Mouse (Mus musculus): ENCODE data around the gene Tead2. TPM values are rescaled to one million over a fixed set of nuclear protein-coding genes. Genes with fewer than 3 reads are reported as not detected.
A peak's percentile ranks its signal among the peaks of the same experiment; 100 is the strongest.

The Tead2 gene
- 15.5 and 20.2 TPM in 2 replicates for polyA plus RNA-seq (2015; fragmentation: Nextera tagmentation; extraction: Ambion mirVana)

DNA sequence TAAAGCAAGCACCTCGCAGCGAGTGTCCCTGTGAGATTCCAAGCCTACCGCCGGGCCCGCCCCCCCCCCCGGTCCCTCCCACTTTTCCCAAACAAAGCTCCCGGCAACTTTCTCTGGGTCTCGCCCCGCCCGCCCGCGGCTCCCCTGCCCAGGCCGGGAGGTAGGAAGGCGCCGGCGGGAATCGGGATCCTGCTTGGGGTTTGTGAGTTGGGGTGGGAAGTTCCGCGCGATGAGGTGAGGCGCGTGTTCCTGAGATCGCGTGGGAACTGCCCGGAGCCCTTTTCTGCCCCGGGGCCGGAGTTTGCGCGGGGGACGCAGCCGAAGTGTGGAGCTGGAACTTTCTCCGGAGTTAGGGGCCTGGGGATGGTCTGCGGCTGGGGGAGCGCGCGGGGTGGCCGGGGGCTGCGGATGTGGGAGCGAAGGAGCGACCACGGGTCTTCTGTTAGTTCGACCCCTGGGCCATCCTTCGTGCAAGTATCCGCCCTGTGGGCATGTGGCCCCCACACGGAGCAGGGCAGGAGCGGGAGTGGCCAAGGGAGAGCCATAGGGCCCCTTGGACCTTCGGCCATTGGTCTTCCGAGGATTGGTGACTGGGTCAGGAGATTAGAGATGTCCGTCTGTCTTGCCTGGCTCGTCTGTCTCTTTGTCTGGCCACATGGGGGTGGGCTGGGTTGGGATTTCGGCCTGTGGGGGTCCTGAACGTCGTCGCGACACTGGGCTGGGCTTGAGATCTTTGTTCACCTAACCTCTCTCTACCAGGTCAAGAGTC is at the start of gene Tead2:
Gene Tead2, plus strand, starts transcription at position 81 of the 769 bp plus-strand sequence.
- DNase-seq = peak; percentile 68
- TF ChIP-seq EP300 (IDR thresholded peaks at IDR 0.05; ENCODE audit: low read depth) (no peak), CTCF (IDR thresholded peaks at IDR 0.05; ENCODE audit: low read depth) (no peak)
- H3K4me2 ChIP-seq (ENCODE audit: low read depth, low read length) = peak within 1 kb of the TSS; percentile 79
- H3K27ac ChIP-seq (ENCODE audit: low read depth) = peak within 1 kb of the TSS; percentile 42; the same call in 1 of the 2 replicates
- 3% methylated on average over 54 of the region's 55 CpGs for WGBS (ENCODE audit: insufficient replicate concordance)
- ATAC-seq = peak; percentile 47
- H3K4me3 ChIP-seq (ENCODE audit: low read depth, low read length) = peak within 1 kb of the TSS; percentile 52
- H3K27me3 ChIP-seq (ENCODE audit: insufficient read depth, low read length) = peaks cover 9% of the 10 kb centered on the region; the same call in 1 of the 2 replicates
- no peaks in the 10 kb centered on the region for H3K9me3 ChIP-seq (ENCODE audit: low read length)
- peaks cover 3% of the 10 kb centered on the region; the same call in 1 of the 2 replicates for H3K36me3 ChIP-seq (replicated peaks; ENCODE audit: insufficient read depth, low read length)
- peaks cover 32% of the 10 kb centered on the region for H3K4me1 ChIP-seq (ENCODE audit: insufficient read depth)
- H3K9ac ChIP-seq (replicated peaks) = peak within 1 kb of the TSS; percentile 66

DNA sequence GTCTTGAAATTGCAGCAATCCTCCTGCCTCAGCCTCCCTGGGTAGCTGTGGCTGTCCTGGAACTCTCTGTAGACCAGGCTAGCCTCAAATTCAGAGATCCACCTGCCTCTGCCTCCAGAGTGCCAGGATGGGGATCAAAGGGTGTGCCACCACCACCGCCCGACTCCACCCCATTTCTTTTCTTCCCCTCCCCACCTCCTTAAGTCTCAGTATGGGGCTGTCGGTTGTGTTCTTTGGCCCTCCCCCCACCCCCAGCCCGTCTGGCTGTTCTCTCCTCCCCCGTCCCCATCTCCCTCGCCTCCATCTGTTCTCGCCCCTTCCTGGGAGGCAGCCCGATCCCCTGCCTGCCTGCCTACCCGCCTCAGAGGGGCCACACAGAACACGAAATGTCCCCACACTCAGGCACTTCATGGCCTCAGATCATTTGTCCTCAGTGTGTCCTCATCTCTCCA is 48.6 kb upstream of the Tead2 start:
- Histone ChIP-seq H3K4me3 (ENCODE audit: low read depth, low read length) (no peak overlapping the region), H3K27me3 (ENCODE audit: insufficient read depth, low read length) (peaks cover 80% of the 10 kb centered on the region), H3K9me3 (ENCODE audit: low read length) (peaks cover 21% of the 10 kb centered on the region), H3K4me2 (ENCODE audit: low read depth, low read length) (no peak overlapping the region), H3K4me1 (ENCODE audit: insufficient read depth) (peaks cover 12% of the 10 kb centered on the region), H3K9ac (replicated peaks) (no peak overlapping the region), H3K36me3 (replicated peaks; ENCODE audit: insufficient read depth, low read length) (no peaks in the 10 kb centered on the region), H3K27ac (ENCODE audit: low read depth) (no peak overlapping the region)
- TF ChIP-seq EP300 (IDR thresholded peaks at IDR 0.05; ENCODE audit: low read depth) (no peak), CTCF (IDR thresholded peaks at IDR 0.05; ENCODE audit: low read depth) (no peak)
- WGBS (ENCODE audit: insufficient replicate concordance) = 28% methylated on average over 9 of the region's 10 CpGs
- no peak for DNase-seq
- ATAC-seq = no peak

DNA sequence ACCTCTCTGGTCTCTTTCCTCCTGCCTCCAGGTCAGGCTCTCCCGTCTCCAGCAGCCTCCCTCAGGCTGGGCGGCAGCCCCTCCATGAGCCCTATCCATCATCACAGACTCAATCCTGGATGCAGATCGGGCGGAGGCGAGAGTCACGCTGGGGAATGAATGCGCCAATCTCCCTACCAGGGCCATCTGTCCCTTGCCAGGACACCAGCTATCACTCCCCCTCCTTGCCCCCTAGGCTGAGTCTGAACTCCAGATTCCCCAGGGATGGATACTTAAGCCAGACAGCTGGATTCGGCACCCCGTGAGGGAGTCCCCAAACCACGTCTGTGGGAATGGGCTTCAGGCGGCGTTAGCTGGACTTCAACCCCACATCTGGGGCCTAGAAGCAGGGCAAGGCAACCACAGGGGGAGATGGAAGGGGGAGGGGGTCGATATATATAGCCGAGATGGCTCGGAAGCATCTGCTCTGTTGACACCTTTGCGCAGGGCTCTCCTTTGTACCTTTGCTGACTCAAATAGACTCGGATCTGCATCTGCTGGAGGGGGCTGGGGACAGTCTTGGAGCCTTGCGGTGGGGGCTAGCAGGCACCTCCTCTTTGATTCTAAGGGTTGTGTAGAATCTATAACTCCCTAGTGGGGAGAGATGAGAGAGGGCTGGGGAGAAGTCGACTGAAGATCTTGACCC is 47.6 kb upstream of the Tead2 start:
- Histone ChIP-seq H3K9me3 (ENCODE audit: low read length) (peaks cover 22% of the 10 kb centered on the region), H3K9ac (replicated peaks) (no peak overlapping the region), H3K27me3 (ENCODE audit: insufficient read depth, low read length) (peaks cover 76% of the 10 kb centered on the region), H3K36me3 (replicated peaks; ENCODE audit: insufficient read depth, low read length) (no peaks in the 10 kb centered on the region), H3K4me3 (ENCODE audit: low read depth, low read length) (no peak overlapping the region), H3K4me1 (ENCODE audit: insufficient read depth) (peaks cover 7% of the 10 kb centered on the region), H3K27ac (ENCODE audit: low read depth) (no peak overlapping the region), H3K4me2 (ENCODE audit: low read depth, low read length) (no peak overlapping the region)
- ATAC-seq = no peak
- no peak for DNase-seq
- WGBS (ENCODE audit: insufficient replicate concordance) = 4% methylated on average over 19 of the region's 19 CpGs
- TF ChIP-seq CTCF (IDR thresholded peaks at IDR 0.05; ENCODE audit: low read depth) = no peak

DNA sequence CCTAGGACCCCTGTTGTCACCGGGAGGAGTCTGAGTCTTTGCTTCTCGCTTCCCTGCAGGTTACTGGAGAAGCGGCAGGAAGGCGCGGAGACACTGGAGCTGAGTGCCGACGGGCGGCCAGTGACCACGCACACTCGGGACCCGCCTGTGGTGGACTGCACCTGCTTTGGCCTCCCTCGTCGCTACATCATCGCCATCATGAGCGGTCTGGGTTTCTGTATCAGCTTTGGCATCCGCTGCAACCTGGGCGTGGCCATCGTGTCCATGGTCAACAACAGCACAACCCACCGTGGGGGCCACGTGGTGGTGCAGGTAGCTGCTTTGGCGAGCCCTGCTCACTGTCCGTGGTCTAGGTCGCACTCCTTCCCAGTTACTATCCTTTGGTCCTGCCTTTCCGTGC is 46.9 kb upstream of the Tead2 start:
- DNase-seq (no peak), ATAC-seq (no peak)
- H3K27me3 ChIP-seq (ENCODE audit: insufficient read depth, low read length) = peaks cover 69% of the 10 kb centered on the region
- no peak overlapping the region for H3K4me3 ChIP-seq (ENCODE audit: low read depth, low read length)
- peaks cover 24% of the 10 kb centered on the region for H3K9me3 ChIP-seq (ENCODE audit: low read length)
- peaks cover 5% of the 10 kb centered on the region for H3K4me1 ChIP-seq (ENCODE audit: insufficient read depth)
- 8% methylated on average over 24 of the region's 24 CpGs for WGBS (ENCODE audit: insufficient replicate concordance)
- no peak overlapping the region for H3K9ac ChIP-seq (replicated peaks)
- H3K27ac ChIP-seq (ENCODE audit: low read depth) = no peak overlapping the region
- TF ChIP-seq CTCF (IDR thresholded peaks at IDR 0.05; ENCODE audit: low read depth) (no peak), EP300 (IDR thresholded peaks at IDR 0.05; ENCODE audit: low read depth) (no peak)
- no peak overlapping the region for H3K4me2 ChIP-seq (ENCODE audit: low read depth, low read length)
- H3K36me3 ChIP-seq (replicated peaks; ENCODE audit: insufficient read depth, low read length) = no peaks in the 10 kb centered on the region

DNA sequence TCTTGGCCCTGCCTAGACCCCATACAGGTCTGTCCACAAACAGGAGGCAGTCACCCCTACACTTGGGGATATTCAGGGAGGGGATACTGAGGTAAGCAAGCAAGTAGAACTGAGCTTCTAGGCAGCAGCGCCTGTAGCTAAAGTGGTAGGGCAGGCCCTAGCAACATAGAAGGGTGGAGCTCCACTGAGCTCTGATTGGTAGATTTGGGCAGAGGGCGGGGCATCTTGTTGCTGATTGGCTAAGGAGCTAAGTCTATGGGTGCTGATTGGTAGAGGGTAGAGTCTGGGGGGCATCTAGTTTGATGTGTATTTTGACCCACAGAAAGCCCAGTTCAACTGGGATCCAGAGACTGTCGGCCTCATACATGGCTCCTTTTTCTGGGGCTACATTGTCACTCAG is 46.1 kb upstream of the Tead2 start:
- no peak overlapping the region for H3K4me3 ChIP-seq (ENCODE audit: low read depth, low read length)
- peaks cover 24% of the 10 kb centered on the region for H3K9me3 ChIP-seq (ENCODE audit: low read length)
- DNase-seq = no peak
- H3K36me3 ChIP-seq (replicated peaks; ENCODE audit: insufficient read depth, low read length) = no peaks in the 10 kb centered on the region
- H3K27ac ChIP-seq (ENCODE audit: low read depth) = no peak overlapping the region
- ATAC-seq = no peak
- H3K4me1 ChIP-seq (ENCODE audit: insufficient read depth) = no peaks in the 10 kb centered on the region
- no peak overlapping the region for H3K9ac ChIP-seq (replicated peaks)
- no peak overlapping the region for H3K4me2 ChIP-seq (ENCODE audit: low read depth, low read length)
- 87% methylated on average over 3 of the region's 3 CpGs for WGBS (ENCODE audit: insufficient replicate concordance)
- peaks cover 68% of the 10 kb centered on the region for H3K27me3 ChIP-seq (ENCODE audit: insufficient read depth, low read length)
- TF ChIP-seq CTCF (IDR thresholded peaks at IDR 0.05; ENCODE audit: low read depth) (no peak), EP300 (IDR thresholded peaks at IDR 0.05; ENCODE audit: low read depth) (no peak)

DNA sequence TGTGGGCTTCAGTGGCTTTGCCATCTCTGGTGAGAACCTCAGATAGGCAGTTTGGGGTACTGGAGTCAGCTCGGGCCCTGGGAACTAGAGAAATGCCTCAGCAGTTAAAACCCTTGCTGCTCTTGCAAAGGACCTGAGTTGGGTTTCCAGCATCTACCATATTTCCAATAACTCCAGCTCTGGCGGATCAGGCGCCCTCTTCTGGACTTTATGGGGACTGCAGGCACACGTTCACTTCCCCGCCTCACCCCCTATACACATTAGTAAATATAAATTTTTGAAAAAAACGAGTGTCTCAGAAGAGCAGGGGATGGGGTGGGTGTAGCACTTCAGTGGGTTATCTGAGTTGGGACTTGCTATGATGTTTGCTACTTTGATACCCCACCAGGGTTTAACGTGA is 42.6 kb upstream of the Tead2 start:
- no peak for ATAC-seq
- WGBS (ENCODE audit: insufficient replicate concordance) = 54% methylated on average over 7 of the region's 7 CpGs
- H3K27me3 ChIP-seq (ENCODE audit: insufficient read depth, low read length) = peaks cover 68% of the 10 kb centered on the region
- no peak overlapping the region for H3K27ac ChIP-seq (ENCODE audit: low read depth)
- TF ChIP-seq CTCF (IDR thresholded peaks at IDR 0.05; ENCODE audit: low read depth) = peak; percentile 56
- no peak for TF ChIP-seq EP300 (IDR thresholded peaks at IDR 0.05; ENCODE audit: low read depth)
- no peak overlapping the region for H3K4me2 ChIP-seq (ENCODE audit: low read depth, low read length)
- H3K4me3 ChIP-seq (ENCODE audit: low read depth, low read length) = no peak overlapping the region
- no peaks in the 10 kb centered on the region for H3K36me3 ChIP-seq (replicated peaks; ENCODE audit: insufficient read depth, low read length)
- no peak overlapping the region for H3K9ac ChIP-seq (replicated peaks)
- H3K4me1 ChIP-seq (ENCODE audit: insufficient read depth) = no peaks in the 10 kb centered on the region
- peaks cover 24% of the 10 kb centered on the region for H3K9me3 ChIP-seq (ENCODE audit: low read length)
- DNase-seq = peak; percentile 45

Data from liver, postnatal 0 days (tissue).